Mouse (Mus musculus): ENCODE measurements at regions not wholly inside any gene's neighbourhood (a gene's known extent, or its start where the extent isn't known, plus 50 kb on each side); places are given as distances from the start of the nearest gene placed in this dataset.

DNA sequence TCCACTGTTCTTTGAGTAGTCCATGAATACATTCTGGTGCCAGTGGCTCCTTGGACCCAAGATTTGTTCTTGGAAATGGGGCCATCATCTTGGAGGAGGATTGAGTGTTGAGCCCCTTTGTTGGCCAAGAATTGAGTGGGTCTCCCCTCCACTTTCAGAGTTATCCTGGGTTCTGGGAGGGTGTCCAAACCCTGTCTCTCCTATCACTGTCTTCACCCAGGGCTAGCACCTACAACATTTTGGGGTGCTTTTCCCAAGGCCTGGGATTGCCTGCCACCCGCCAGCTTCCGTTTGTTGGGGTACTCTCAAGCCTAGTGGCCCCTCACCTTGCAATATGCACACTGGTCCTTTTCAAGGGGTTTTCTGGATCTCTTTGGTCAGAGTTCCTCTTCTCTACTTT is 568.8 kb upstream of the Tbl1xr1 start:
- TF ChIP-seq CTCF (conservative IDR thresholded peaks at IDR 0.05; ENCODE audit: insufficient read depth, insufficient read length, low read depth, low read length) (no peak), POLR2A (IDR thresholded peaks at IDR 0.05; ENCODE audit: low read depth, low read length) (no peak)

All from kidney, adult 2 months (tissue).